Mouse (Mus musculus) embryonic facial prominence, embryonic 15.5 days (tissue): ENCODE data around the gene Krt81. TPM values are rescaled to one million over a fixed set of nuclear protein-coding genes. Genes with fewer than 3 reads are reported as not detected.

ENCODE experiments used
- ATAC-seq: fragments of 200-750 bp; cut with Nextera tagmentation; 2 replicates; pipeline ENCODE4 v1.8.0; 2017; ENCODE audit warnings: low read depth, moderate TSS enrichment; ENCODE audit not compliant: insufficient number of reproducible peaks, low FRiP score, low TSS enrichment
- H3K27ac ChIP-seq: fragments of 300-500 bp; sonication (generic); replicated peaks from 2 replicates; pipeline ENCODE4 v1.5.1; 2015; ENCODE audit warnings: mild to moderate bottlenecking, inconsistent platforms
- H3K27me3 ChIP-seq: fragments of 300-500 bp; sonication (generic); 2 replicates; pipeline ENCODE4 v1.6.1; 2015; ENCODE audit warnings: inconsistent platforms
- H3K36me3 ChIP-seq: fragments of 300-500 bp; sonication (generic); 2 replicates; pipeline ENCODE4 v1.6.1; 2015; ENCODE audit warnings: mild to moderate bottlenecking, inconsistent platforms
- H3K4me1 ChIP-seq: fragments of 300-500 bp; sonication (generic); 2 replicates; pipeline ENCODE4 v1.6.1; 2015; ENCODE audit warnings: inconsistent platforms
- H3K4me2 ChIP-seq: fragments of 300-500 bp; sonication (generic); replicated peaks from 2 replicates; pipeline ENCODE4 v1.6.1; 2015; ENCODE audit warnings: mild to moderate bottlenecking, inconsistent platforms
- H3K4me3 ChIP-seq: fragments of 300-500 bp; sonication (generic); replicated peaks from 2 replicates; pipeline ENCODE4 v1.5.1; 2015; ENCODE audit warnings: mild to moderate bottlenecking, inconsistent platforms
- H3K9ac ChIP-seq: fragments of 300-500 bp; sonication (generic); 2 replicates; pipeline ENCODE4 v1.6.1; 2015; ENCODE audit warnings: inconsistent platforms
- H3K9me3 ChIP-seq: fragments of 300-500 bp; sonication (generic); replicated peaks from 2 replicates; pipeline ENCODE4 v1.6.1; 2016; ENCODE audit warnings: inconsistent platforms
- WGBS: fragments of 180-500 bp; shearing (Covaris S2); methylation state at CpG from one replicate; pipeline ENCODE4 v1.1.7; 2015; 5-methylcytosine and 5-hydroxymethylcytosine counted together
- polyA plus RNA-seq: library from polyadenylated mRNA; unstranded; fragments of >200 nt; fragmentation: Nextera tagmentation; extraction: Ambion mirVana; gene quantifications from 2 replicates; pipeline ENCODE4 v1.2.1, GENCODE M21; 2015

Gene Krt81
- polyA plus RNA-seq, 1 experiment from 2014 or later = 4.2 TPM

DNA sequence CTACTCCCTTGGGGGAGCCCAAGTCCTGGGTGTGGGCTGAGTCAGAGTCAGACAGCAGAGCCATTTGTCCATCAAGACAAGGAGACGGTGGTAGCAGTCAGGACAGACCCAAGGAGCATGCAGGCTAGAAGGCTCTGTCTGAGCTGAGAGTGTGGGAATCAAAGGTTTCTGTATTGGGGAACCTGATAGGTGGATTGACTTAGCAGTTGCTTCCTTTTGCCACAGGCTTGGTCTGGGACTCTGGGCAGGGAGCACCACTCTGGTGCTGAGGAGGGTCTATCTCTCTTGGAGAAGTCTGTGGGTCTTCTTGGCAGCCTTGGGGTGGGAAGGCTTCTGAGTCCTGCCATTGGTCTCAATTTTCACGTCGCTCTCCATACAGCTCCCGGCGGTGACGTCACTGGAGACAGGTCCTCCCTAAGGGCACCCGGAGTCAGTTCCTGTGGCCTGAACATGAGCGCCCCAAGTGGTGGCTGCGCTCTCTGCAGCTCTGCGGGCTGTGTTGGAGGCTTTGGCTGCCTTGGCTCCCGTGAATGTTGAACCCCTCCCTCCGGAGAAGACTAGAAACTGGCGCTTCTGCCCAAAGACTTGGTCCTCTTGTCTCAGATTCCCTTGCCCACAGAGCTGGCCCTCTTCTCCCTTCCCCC, 10.3 kb downstream of the Krt81 start:
- Histone ChIP-seq H3K9me3 (no peaks in the 10 kb centered on the region), H3K36me3 (no peaks in the 10 kb centered on the region), H3K27me3 (no peaks in the 10 kb centered on the region), H3K27ac (no peak overlapping the region), H3K4me3 (no peak overlapping the region), H3K4me1 (0 out of 2 replicates have a peak, but pooled peaks cover 2% of the 10 kb centered on the region), H3K4me2 (0 out of 2 replicates have a peak overlapping the region, but pooled peaks have one; percentile 24), H3K9ac (no peak overlapping the region)
- 6% methylated on average over 13 of the region's 13 CpGs for WGBS
- peak; percentile 51; the same call in 1 of the 2 replicates for ATAC-seq

DNA sequence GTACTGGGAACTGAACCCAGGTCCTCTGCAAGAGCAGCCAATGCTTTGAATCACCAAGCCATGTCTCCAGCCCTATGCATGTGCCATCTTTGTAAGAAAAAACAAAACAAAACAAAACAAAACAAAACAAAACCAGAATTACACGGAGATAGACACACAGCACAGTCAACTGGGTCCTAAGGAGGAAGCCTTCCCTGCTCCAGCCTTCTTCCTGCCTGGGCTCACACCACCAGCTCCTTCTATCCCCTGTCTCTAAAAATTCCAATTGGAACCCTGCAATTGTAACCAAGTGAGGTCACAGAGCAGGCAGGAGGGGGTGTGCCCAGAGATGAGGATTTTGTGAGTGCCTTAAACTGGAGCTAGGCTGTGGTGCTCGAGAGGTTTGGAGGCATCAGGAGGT, 16.1 kb downstream of the Krt81 start, which contains the start of gene Krt88:
Krt88 (plus strand) TSS at position 301 of the 400 bp plus-strand sequence.
- no peaks in the 10 kb centered on the region for H3K4me1 ChIP-seq
- no peak within 1 kb of the TSS for H3K9ac ChIP-seq
- H3K27me3 ChIP-seq = no peaks in the 10 kb centered on the region
- no peak within 1 kb of the TSS for H3K27ac ChIP-seq
- H3K4me3 ChIP-seq = no peak within 1 kb of the TSS
- 71% methylated on average over 2 of the region's 2 CpGs for WGBS
- ATAC-seq = no peak
- no peaks in the 10 kb centered on the region for H3K36me3 ChIP-seq
- no peaks in the 10 kb centered on the region for H3K9me3 ChIP-seq
- H3K4me2 ChIP-seq = no peak within 1 kb of the TSS

DNA sequence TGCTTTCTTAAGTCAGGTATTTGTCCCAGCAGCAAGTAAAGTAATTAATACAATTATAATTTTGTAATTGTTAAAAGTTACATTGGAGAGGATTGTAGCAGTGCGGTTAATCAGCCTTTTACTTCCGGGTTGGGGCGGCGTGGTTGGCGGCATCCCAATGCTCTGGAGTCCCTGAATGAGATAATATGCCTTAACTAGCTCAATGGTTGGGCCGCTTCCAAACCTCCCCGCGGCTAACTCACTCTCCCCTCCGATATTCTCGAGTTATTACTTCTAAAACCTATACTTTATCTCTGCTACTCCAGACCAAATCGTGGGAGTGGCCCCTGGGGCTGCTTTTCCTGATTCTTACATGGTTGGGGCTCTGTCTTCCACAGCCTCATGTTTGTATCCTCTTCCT, 17.0 kb downstream of the Krt81 start:
- H3K9me3 ChIP-seq = no peaks in the 10 kb centered on the region
- no peaks in the 10 kb centered on the region for H3K27me3 ChIP-seq
- H3K27ac ChIP-seq = no peak overlapping the region
- ATAC-seq = no peak
- H3K36me3 ChIP-seq = no peaks in the 10 kb centered on the region
- H3K4me1 ChIP-seq = no peaks in the 10 kb centered on the region
- no peak overlapping the region for H3K4me3 ChIP-seq
- H3K9ac ChIP-seq = no peak overlapping the region
- no peak overlapping the region for H3K4me2 ChIP-seq
- WGBS = 60% methylated on average over 11 of the region's 11 CpGs

DNA sequence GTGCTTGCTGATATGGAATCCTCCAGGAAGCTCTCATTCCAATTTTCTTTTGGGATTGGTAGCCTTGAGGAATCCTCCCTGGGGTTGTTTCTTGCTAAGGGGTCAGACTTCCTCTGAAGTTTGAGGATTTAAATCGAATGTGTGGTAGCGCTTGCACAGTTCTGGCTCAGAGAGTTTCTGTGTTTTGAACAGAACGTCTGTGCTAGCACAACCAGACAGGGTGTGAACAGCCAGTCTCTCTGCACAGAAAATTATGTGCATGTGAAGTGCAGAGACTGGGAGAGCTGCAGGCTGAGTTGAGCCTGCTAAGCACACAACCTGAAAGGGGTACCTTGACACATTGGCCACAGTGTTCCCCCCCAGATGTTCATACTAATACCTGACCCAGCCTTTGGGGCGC, 22.7 kb downstream of the Krt81 start:
- Histone ChIP-seq H3K9me3 (no peaks in the 10 kb centered on the region), H3K4me3 (no peak overlapping the region), H3K27ac (no peak overlapping the region), H3K4me2 (no peak overlapping the region), H3K36me3 (no peaks in the 10 kb centered on the region), H3K9ac (no peak overlapping the region), H3K27me3 (peaks cover 38% of the 10 kb centered on the region), H3K4me1 (peaks cover 6% of the 10 kb centered on the region; the same call in 1 of the 2 replicates)
- no peak for ATAC-seq
- 57% methylated on average over 4 of the region's 4 CpGs for WGBS

DNA sequence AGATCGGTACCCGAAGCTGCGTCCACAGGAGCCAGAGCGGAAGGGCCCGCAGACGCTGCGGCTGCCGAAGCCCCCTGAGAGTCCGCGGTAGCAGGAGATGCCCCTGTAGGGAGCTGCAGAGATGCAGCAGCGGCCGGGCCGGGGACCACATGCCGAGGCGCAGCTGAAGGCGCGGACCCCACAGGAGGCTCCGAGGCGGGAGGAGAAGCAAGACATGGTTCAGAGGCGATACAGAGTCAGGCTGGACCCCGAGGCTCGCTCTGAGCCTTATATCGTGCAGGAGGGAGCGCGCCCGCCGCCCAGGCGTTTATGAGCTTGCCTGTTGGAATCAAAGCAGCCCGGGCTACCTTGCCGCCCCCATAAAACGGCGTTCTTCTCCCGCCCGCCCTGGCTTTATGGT, 25.0 kb downstream of the Krt81 start, which contains the start of gene Krt87:
Krt87 (minus strand) TSS at position 250 of the 400 bp plus-strand sequence.
- no peak within 1 kb of the TSS for H3K27ac ChIP-seq
- H3K9ac ChIP-seq = no peak within 1 kb of the TSS
- 3% methylated on average over 34 of the region's 34 CpGs for WGBS
- no peaks in the 10 kb centered on the region for H3K36me3 ChIP-seq
- peaks cover 6% of the 10 kb centered on the region; the same call in 1 of the 2 replicates for H3K4me1 ChIP-seq
- ATAC-seq = no peak
- H3K27me3 ChIP-seq = peaks cover 38% of the 10 kb centered on the region
- no peaks in the 10 kb centered on the region for H3K9me3 ChIP-seq
- peak within 1 kb of the TSS; percentile 46 for H3K4me2 ChIP-seq
- peak within 1 kb of the TSS; percentile 27 for H3K4me3 ChIP-seq

DNA sequence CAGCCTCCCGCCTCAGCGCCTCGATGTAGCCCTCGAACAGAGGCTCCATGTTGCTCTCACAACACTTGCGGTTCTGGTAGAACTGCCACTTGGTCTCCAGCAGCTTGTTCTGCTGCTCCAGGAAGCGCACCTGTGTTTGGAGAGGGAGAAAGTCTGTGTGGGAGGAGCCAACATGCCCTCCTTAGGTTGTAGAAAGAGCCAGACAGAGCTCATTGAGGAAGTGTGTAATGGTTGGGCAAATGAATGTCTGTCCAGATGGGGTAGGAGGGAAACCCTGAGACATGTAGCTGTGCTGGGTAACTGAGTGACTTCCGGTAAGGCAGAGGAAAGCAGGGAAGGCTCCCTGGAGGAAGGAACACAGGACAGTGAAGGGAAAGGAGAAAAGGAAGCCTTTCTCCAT, 26.9 kb downstream of the Krt81 start:
- Histone ChIP-seq H3K4me1 (peaks cover 6% of the 10 kb centered on the region; the same call in 1 of the 2 replicates), H3K9me3 (no peaks in the 10 kb centered on the region), H3K27me3 (peaks cover 38% of the 10 kb centered on the region), H3K36me3 (no peaks in the 10 kb centered on the region), H3K9ac (no peak overlapping the region), H3K4me2 (no peak overlapping the region), H3K27ac (no peak overlapping the region), H3K4me3 (no peak overlapping the region)
- 88% methylated on average over 7 of the region's 7 CpGs for WGBS
- ATAC-seq = no peak

DNA sequence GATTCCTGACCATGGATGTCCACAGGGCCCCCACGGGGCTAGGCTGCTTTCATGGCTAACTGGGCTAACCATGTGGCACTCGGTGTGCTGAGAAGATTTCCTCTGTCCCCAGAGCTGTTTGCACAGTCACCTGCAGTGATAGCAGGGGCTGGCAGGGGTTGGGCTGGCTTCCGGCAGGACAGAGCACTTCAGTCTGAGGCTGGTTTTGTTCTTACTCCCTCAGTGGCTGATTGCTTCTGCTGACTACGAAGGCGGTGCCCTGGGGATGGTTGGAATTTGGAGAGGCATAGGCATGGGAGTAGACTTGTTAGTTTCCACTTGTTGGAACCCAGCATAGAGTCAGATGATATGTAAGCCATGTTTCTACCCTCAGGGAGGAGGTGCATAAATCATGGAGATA, 38.6 kb downstream of the Krt81 start:
- ATAC-seq = no peak
- Histone ChIP-seq H3K9me3 (no peaks in the 10 kb centered on the region), H3K4me2 (no peak overlapping the region), H3K27me3 (no peaks in the 10 kb centered on the region), H3K4me1 (no peaks in the 10 kb centered on the region), H3K27ac (no peak overlapping the region), H3K36me3 (no peaks in the 10 kb centered on the region), H3K4me3 (no peak overlapping the region), H3K9ac (no peak overlapping the region)
- WGBS = 14% methylated on average over 5 of the region's 5 CpGs

DNA sequence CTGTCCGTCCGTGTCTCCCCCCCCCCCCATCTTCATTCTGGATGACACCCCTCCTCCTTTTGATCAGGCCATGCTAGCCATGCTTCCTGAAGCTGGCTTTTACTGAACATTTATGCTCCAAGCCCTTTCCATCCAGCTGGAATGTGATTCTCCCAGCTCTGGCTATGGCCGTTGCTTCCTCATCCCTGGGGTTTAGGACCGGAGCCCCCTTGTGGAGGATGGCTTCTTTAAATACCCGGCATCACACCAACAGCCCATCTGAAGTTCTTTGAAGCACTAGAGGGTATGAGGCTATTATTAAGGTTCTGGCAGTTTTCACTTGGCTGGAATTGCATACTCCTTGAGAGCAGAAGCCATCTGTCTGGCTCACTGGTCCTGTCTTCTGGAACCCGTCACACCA, 42.6 kb downstream of the Krt81 start:
- Histone ChIP-seq H3K4me3 (no peak overlapping the region), H3K36me3 (no peaks in the 10 kb centered on the region), H3K4me1 (peaks cover 5% of the 10 kb centered on the region; the same call in 1 of the 2 replicates), H3K27me3 (no peaks in the 10 kb centered on the region), H3K9me3 (no peaks in the 10 kb centered on the region), H3K9ac (no peak overlapping the region), H3K4me2 (no peak overlapping the region), H3K27ac (no peak overlapping the region)
- no peak for ATAC-seq
- WGBS = 54% methylated on average over 6 of the region's 6 CpGs

DNA sequence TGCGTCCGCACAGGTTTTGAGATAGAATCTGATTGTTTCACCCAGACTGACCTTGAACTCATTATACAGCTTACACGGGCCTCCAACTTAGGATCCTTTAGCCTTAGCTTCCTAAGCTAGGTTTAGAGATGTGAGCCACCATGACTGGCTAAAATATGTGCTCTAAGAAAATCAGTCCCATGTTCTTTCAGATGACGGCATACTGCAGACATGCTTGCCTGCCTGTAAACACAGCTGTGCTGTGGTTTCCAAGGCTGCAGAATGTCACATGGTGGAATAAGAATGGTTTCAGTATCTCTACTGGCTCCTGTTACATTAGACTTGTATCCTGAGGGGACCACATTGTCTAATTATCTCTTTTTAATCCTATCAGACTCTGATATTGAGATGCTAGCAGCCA, 44.6 kb downstream of the Krt81 start:
- peaks cover 12% of the 10 kb centered on the region for H3K4me1 ChIP-seq
- H3K4me2 ChIP-seq = no peak overlapping the region
- ATAC-seq = no peak
- H3K36me3 ChIP-seq = no peaks in the 10 kb centered on the region
- no peak overlapping the region for H3K27ac ChIP-seq
- H3K4me3 ChIP-seq = no peak overlapping the region
- H3K9me3 ChIP-seq = no peaks in the 10 kb centered on the region
- H3K9ac ChIP-seq = no peak overlapping the region
- 60% methylated on average over 4 of the region's 4 CpGs for WGBS
- peaks cover 1% of the 10 kb centered on the region; the same call in 1 of the 2 replicates for H3K27me3 ChIP-seq

DNA sequence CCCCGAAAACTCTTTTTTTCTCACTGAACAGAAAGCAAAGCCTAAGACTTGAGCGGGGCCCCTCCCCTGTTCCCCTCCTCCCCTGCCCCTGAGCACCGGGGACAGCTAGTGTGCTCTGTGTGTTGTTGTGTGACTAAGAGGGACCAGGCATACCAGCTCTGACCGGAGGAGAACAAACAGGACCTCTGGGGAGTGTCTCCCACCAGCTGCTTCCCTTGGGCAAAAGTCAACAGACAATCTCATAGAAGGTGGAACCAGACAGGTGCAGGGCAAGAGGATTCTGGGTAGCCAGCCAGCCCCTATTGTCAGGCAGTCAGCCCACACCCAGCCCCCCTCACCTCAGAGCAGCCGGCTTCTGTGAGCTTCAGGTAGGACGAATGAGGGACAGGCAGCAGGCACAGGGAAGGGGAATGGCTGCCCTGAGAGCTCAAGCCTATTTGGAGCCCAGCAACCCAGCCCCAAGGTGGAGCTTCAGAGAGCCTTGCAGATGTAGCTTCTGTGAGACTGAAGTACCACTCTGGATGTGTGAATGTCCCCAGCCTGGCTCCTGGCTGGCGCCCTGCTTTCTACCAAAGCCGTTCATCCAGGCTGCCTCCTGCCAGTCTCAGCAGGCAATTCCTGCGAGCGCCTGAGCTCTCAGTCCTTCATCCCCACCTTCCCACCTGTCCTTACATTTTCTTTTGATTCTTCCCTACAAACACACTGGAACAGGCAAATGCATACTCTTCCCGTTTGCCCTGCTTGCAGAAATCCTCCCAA, 48.6 kb downstream of the Krt81 start:
- Histone ChIP-seq H3K27ac (no peak overlapping the region), H3K27me3 (peaks cover 25% of the 10 kb centered on the region), H3K4me2 (no peak overlapping the region), H3K9me3 (no peaks in the 10 kb centered on the region), H3K36me3 (no peaks in the 10 kb centered on the region), H3K9ac (no peak overlapping the region), H3K4me1 (peaks cover 24% of the 10 kb centered on the region), H3K4me3 (no peak overlapping the region)
- no peak for ATAC-seq
- 33% methylated on average over 11 of the region's 11 CpGs for WGBS

DNA sequence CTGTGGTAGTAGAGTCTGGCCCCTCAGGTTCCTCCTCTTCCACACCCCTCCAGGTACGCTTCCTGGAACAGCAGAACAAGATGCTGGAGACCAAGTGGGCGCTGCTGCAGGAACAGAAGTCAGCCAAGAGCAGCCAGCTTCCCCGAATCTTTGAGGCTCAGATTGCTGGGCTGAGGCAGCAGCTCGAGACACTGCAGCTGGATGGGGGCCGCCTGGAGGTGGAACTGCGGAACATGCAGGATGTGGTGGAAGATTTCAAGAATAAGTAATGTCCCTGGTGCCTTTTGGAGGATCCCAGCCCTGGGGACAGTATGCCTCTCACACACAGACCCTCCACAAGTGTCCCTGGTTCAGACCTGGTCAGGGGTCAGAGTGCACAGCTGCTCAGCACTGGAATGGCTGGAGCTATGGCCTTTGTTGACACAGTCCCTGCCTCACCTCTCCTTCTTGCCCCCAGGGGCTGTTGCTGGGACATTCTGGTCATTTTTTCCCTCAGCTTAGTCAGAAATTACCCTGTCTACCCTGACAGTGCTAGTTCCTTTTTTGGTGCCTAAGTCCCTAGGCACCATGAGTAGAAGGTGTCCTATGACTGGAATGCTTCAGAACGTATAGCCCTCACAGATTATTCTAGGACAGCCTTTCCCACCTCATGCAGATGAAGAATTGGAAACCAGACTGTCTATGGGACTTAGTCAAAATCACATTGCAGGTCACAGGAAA, 49.5 kb downstream of the Krt81 start:
- Histone ChIP-seq H3K4me3 (no peak overlapping the region), H3K4me2 (no peak overlapping the region), H3K9me3 (no peaks in the 10 kb centered on the region), H3K27ac (no peak overlapping the region), H3K36me3 (no peaks in the 10 kb centered on the region), H3K9ac (no peak overlapping the region), H3K4me1 (peaks cover 20% of the 10 kb centered on the region), H3K27me3 (peaks cover 25% of the 10 kb centered on the region)
- 20% methylated on average over 7 of the region's 7 CpGs for WGBS
- no peak for ATAC-seq
